Mouse (Mus musculus) heart, adult 2 months (tissue): ENCODE measurements around the gene Srsf10.

Experiments used
- CTCF ChIP-seq: fragments of 200-600 bp; IDR thresholded peaks from 2 replicates; pipeline ENCODE4 v1.8.1; 2022; ENCODE audit warnings: antibody characterized with exemption, mild to moderate bottlenecking, moderate library complexity
- POLR2A ChIP-seq: fragments of 200-500 bp; IDR thresholded peaks from 2 replicates; pipeline ENCODE4 v1.6.1; 2011; ENCODE audit warnings: mild to moderate bottlenecking, low read depth, low read length, control low read depth; ENCODE audit not compliant: insufficient read depth

DNA sequence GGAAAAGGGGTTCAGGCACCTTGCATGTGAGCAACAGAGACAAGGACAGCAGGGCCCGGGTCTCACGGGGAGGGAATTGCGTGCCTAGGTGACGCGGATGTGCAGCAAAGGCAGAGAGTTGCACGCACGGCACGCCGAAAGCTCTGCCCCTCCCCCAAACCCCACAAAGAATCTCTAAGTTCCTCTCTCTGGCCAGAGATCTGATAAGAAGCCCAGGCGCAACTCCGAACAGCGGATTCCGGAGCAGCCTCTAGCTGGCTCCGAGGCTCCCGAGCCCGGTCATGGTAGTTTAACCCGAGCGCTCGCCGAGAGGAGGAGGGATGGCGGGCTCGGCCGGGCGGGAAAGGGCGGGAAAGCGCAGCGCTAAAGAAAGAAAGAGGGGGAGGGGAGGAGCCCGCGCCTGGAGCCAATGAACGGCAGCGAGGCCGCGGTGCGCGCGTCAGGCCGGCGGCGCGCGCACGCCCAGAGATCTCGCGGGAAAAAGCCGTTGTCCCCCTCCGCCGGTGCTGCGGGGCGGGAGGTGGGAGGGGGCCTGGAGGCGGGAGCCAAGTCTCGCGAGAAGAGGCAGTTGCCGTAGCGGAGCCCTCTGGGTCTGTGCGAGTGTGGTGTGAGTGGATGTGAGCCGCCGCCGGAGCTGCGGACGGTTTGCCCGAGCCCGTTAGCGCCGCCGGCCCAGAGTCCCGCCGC, at the start of gene Srsf10:
- TF ChIP-seq CTCF (no peak), POLR2A (peak; percentile 78)
